Mouse (Mus musculus): ENCODE results near the gene Crlf3. TPM values are rescaled to one million over a fixed set of nuclear protein-coding genes. Genes with fewer than 3 reads are reported as not detected.

Crlf3 gene
- total RNA-seq, 2 experiments from 2014 or later: 12.2 to 13.1 TPM

Other genes starting within 250 kb of the Crlf3 start
- gene Utp6, start 118.6 kb downstream of the Crlf3 start, total RNA-seq (2021): 10 to 100 TPM; 26.6 to 27.9 TPM
- 10 to 100 TPM; 28.6 to 31.7 TPM for gene Suz12, start 87.9 kb downstream of the Crlf3 start, total RNA-seq (2021)
- 1 to 10 TPM; 4.2 to 4.6 TPM for gene Atad5, start 8.4 kb upstream of the Crlf3 start, total RNA-seq (2021)
- gene Tefm, start 61.2 kb upstream of the Crlf3 start, total RNA-seq (2021): 10 to 100 TPM in 1 of 2 experiments, 1 to 10 TPM in 1; 9.6 to 11.5 TPM
- gene Adap2, start 73.1 kb upstream of the Crlf3 start, total RNA-seq (2021): 1 to 10 TPM; 8.3 to 8.5 TPM
- 1 to 10 TPM; 3.5 to 4.1 TPM for gene Rnf135, start 102.9 kb upstream of the Crlf3 start, total RNA-seq (2021)
- gene Rhot1, start 128.0 kb upstream of the Crlf3 start, total RNA-seq (2021): 10 to 100 TPM; 67.5 to 69.6 TPM
- 10 to 100 TPM; 19.4 to 22.5 TPM for gene Rhbdl3, start 219.9 kb upstream of the Crlf3 start, total RNA-seq (2021)